Comparison of ENCODE assay signal across 20 mouse cellular contexts in genomic region chr2:136919433-136919832, GRCm38 (mm10). TPM values are rescaled to one million over a fixed set of nuclear protein-coding genes. Genes with fewer than 3 reads are reported as not detected.
DNase-seq lines count a peak whose midpoint lies in the region; ATAC-seq and TF ChIP-seq lines count a peak whose summit lies in the region.
"Had no signal": no experiment of that assay in that cellular context is flagged by ENCODE, and none has a peak within 500 bp of the region (broad histone marks: within the 10 kb centered on the region; RNA-seq: fewer than 3 reads in every experiment).

No protein-coding gene starts in this region.

- H3K9ac ChIP-seq in intestine, embryonic 15.5 days, result no peak overlapping the region
- H3K9ac ChIP-seq in intestine, postnatal 0 days (ENCODE audit: low read depth, low read length), result no peak overlapping the region
- H3K9ac ChIP-seq in stomach, embryonic 16.5 days (ENCODE audit: low read length), result no peak overlapping the region
- H3K9ac ChIP-seq: forebrain, embryonic 15.5 days; limb, embryonic 13.5 days; neural tube, embryonic 15.5 days had no signal

- H3K4me1 ChIP-seq in intestine, embryonic 15.5 days (replicated peaks), result peaks cover 11% of the 10 kb centered on the region
- H3K4me1 ChIP-seq in intestine, postnatal 0 days (replicated peaks; ENCODE audit: control insufficient read depth, insufficient read depth, low read length), result peaks cover 3% of the 10 kb centered on the region
- peaks cover 9% of the 10 kb centered on the region for H3K4me1 ChIP-seq in stomach, embryonic 16.5 days (ENCODE audit: control insufficient read depth, insufficient read depth, low read length)
- H3K4me1 ChIP-seq: forebrain, embryonic 15.5 days had no signal

- H3K36me3 ChIP-seq in intestine, embryonic 15.5 days, result no peaks in the 10 kb centered on the region
- H3K36me3 ChIP-seq in intestine, postnatal 0 days (ENCODE audit: control insufficient read depth, insufficient read depth), result no peaks in the 10 kb centered on the region
- H3K36me3 ChIP-seq in stomach, embryonic 16.5 days (ENCODE audit: control insufficient read depth, insufficient read depth, low read length), result no peaks in the 10 kb centered on the region
- H3K36me3 ChIP-seq: forebrain, embryonic 15.5 days; limb, embryonic 13.5 days; neural tube, embryonic 15.5 days had no signal

- H3K4me2 ChIP-seq in intestine, embryonic 15.5 days (replicated peaks), result no peak overlapping the region
- H3K4me2 ChIP-seq in intestine, postnatal 0 days (replicated peaks; ENCODE audit: low read depth), result no peak overlapping the region
- H3K4me2 ChIP-seq in stomach, embryonic 16.5 days (ENCODE audit: low read depth, low read length), result no peak overlapping the region
- H3K4me2 ChIP-seq: forebrain, embryonic 15.5 days; heart, embryonic 11.5 days; limb, embryonic 13.5 days; midbrain, embryonic 11.5 days; neural tube, embryonic 15.5 days had no signal

- ATAC-seq in intestine, embryonic 15.5 days, result 0 out of 2 replicates have a peak, but pooled peaks have one; percentile 11
- no peak for ATAC-seq in intestine, postnatal 0 days
- ATAC-seq in stomach, embryonic 16.5 days (ENCODE audit: insufficient read depth, low FRiP score), result peak; percentile 60; the same call in 1 of the 2 replicates
- no peak for ATAC-seq in erythroblast, adult 5-6 weeks (replicated peaks; ENCODE audit: low FRiP score, poor library complexity, severe bottlenecking)
- ATAC-seq: CD4-positive, CD25-positive, alpha-beta regulatory T cell, adult 4 months; forebrain, embryonic 15.5 days had no signal

- no peak overlapping the region for H3K4me3 ChIP-seq in intestine, embryonic 15.5 days (replicated peaks)
- H3K4me3 ChIP-seq in intestine, postnatal 0 days (ENCODE audit: low read depth, low read length), result no peak overlapping the region
- no peak overlapping the region for H3K4me3 ChIP-seq in stomach, embryonic 16.5 days (replicated peaks; ENCODE audit: low read length)
- H3K4me3 ChIP-seq: forebrain, embryonic 15.5 days; limb, embryonic 13.5 days; neural tube, embryonic 15.5 days had no signal

- no peak for TF ChIP-seq CTCF in intestine, postnatal 0 days (IDR thresholded peaks at IDR 0.05; ENCODE audit: low read depth)

- DNase-seq in A20 (ENCODE audit: low read depth, low spot score) (peak; percentile 29), R1 (ENCODE audit: low read depth, low spot score) (peak; percentile 19)
- no peak for DNase-seq in lung, adult 18-20 months
- DNase-seq in lung, postnatal 10 days, result no peak
- DNase-seq: cerebellum, adult 18-20 months; gastrocnemius, postnatal 25 days; thymus, postnatal 25 days had no signal

- no peaks in the 10 kb centered on the region for H3K27me3 ChIP-seq in intestine, embryonic 15.5 days (replicated peaks)
- no peaks in the 10 kb centered on the region for H3K27me3 ChIP-seq in intestine, postnatal 0 days (replicated peaks; ENCODE audit: control insufficient read depth, insufficient read depth, low read length)
- H3K27me3 ChIP-seq in stomach, embryonic 16.5 days (ENCODE audit: control insufficient read depth, insufficient read depth, low read length), result no peaks in the 10 kb centered on the region
- H3K27me3 ChIP-seq: forebrain, embryonic 15.5 days; limb, embryonic 13.5 days; neural tube, embryonic 15.5 days had no signal

- no peak overlapping the region for H3K27ac ChIP-seq in intestine, embryonic 15.5 days
- H3K27ac ChIP-seq in intestine, postnatal 0 days (ENCODE audit: low read depth, low read length), result no peak overlapping the region
- peak overlapping the region; percentile 62 for H3K27ac ChIP-seq in stomach, embryonic 16.5 days (ENCODE audit: low read length)
- H3K27ac ChIP-seq: forebrain, embryonic 15.5 days; limb, embryonic 13.5 days; neural tube, embryonic 15.5 days had no signal

- no peaks in the 10 kb centered on the region for H3K9me3 ChIP-seq in intestine, embryonic 15.5 days
- H3K9me3 ChIP-seq in intestine, postnatal 0 days (ENCODE audit: control insufficient read depth), result no peaks in the 10 kb centered on the region
- no peaks in the 10 kb centered on the region for H3K9me3 ChIP-seq in stomach, embryonic 16.5 days (replicated peaks; ENCODE audit: control insufficient read depth, low read length)
- H3K9me3 ChIP-seq: forebrain, embryonic 15.5 days; limb, embryonic 13.5 days; neural tube, embryonic 15.5 days had no signal

- 95% methylated on average over 1 of the region's 1 CpGs for WGBS in intestine, embryonic 15.5 days
- 93% methylated on average over 1 of the region's 1 CpGs for WGBS in intestine, postnatal 0 days
- WGBS in stomach, embryonic 16.5 days, result 93% methylated on average over 1 of the region's 1 CpGs

RNA-seq across cellular contexts. Expression of gene AL731706.1, which starts 28.2 kb away (rescaled TPM):
- 42.5 and 45.6 TPM in 2 replicates for polyA plus RNA-seq in intestine, embryonic 15.5 days (2015; fragmentation: Nextera tagmentation; extraction: Ambion mirVana)
- polyA plus RNA-seq in intestine, postnatal 0 days (2015; fragmentation: Nextera tagmentation; extraction: Ambion mirVana), result 70.4 and 72.9 TPM in 2 replicates
- 24.7 and 32.6 TPM in 2 replicates for polyA plus RNA-seq in stomach, embryonic 16.5 days (2015; fragmentation: Nextera tagmentation; extraction: Ambion mirVana)
- total RNA-seq in erythroblast, adult 5-6 weeks (2015; ENCODE audit: low replicate concordance), result 3.6 TPM in 1 of 2 replicates, not detected in the other
- total RNA-seq in erythroblast, adult 5-6 weeks (2017; ENCODE audit: low replicate concordance), result 2.4 TPM in 1 of 2 replicates, not detected in the other

RNA-seq across cellular contexts. Expression of gene Mkks, which starts 28.2 kb away (rescaled TPM):
- polyA plus RNA-seq in intestine, embryonic 15.5 days (2015; fragmentation: Nextera tagmentation; extraction: Ambion mirVana), result 15.7 and 18.5 TPM in 2 replicates
- polyA plus RNA-seq in intestine, postnatal 0 days (2015; fragmentation: Nextera tagmentation; extraction: Ambion mirVana), result 25.3 and 26.2 TPM in 2 replicates
- polyA plus RNA-seq in stomach, embryonic 16.5 days (2015; fragmentation: Nextera tagmentation; extraction: Ambion mirVana), result 13.7 and 18.7 TPM in 2 replicates
- total RNA-seq in erythroblast, adult 5-6 weeks (2015; ENCODE audit: low replicate concordance), result 4.2 TPM in 2 replicates
- 1.2 and 7.0 TPM in 2 replicates for total RNA-seq in erythroblast, adult 5-6 weeks (2017; ENCODE audit: low replicate concordance)

RNA-seq across cellular contexts. Expression of gene Slx4ip, which starts 28.4 kb away (rescaled TPM):
- polyA plus RNA-seq in intestine, embryonic 15.5 days (2015; fragmentation: Nextera tagmentation; extraction: Ambion mirVana), result 5.3 and 6.7 TPM in 2 replicates
- polyA plus RNA-seq in intestine, postnatal 0 days (2015; fragmentation: Nextera tagmentation; extraction: Ambion mirVana), result 2.8 and 3.5 TPM in 2 replicates
- 5.6 and 5.7 TPM in 2 replicates for polyA plus RNA-seq in stomach, embryonic 16.5 days (2015; fragmentation: Nextera tagmentation; extraction: Ambion mirVana)
- total RNA-seq in erythroblast, adult 5-6 weeks (2015; ENCODE audit: low replicate concordance), result 7.1 and 7.5 TPM in 2 replicates
- 7.5 and 11.3 TPM in 2 replicates for total RNA-seq in erythroblast, adult 5-6 weeks (2017; ENCODE audit: low replicate concordance)

RNA-seq across cellular contexts. Expression of gene AL731706.2, which starts 34.0 kb away (rescaled TPM):
- 49.3 and 58.5 TPM in 2 replicates for polyA plus RNA-seq in intestine, embryonic 15.5 days (2015; fragmentation: Nextera tagmentation; extraction: Ambion mirVana)
- 52.5 and 61.5 TPM in 2 replicates for polyA plus RNA-seq in intestine, postnatal 0 days (2015; fragmentation: Nextera tagmentation; extraction: Ambion mirVana)
- 26.9 and 53.9 TPM in 2 replicates for polyA plus RNA-seq in stomach, embryonic 16.5 days (2015; fragmentation: Nextera tagmentation; extraction: Ambion mirVana)
- not detected in 2 replicates for total RNA-seq in erythroblast, adult 5-6 weeks (2015; ENCODE audit: low replicate concordance)
- total RNA-seq in erythroblast, adult 5-6 weeks (2017; ENCODE audit: low replicate concordance), result not detected in 2 replicates
- polyA plus RNA-seq: brain, embryonic 14.5 days; cortical plate, adult 2 months; small intestine, adult 2 months had no signal

Comparison
In these comparisons a context has a peak if more than half of its experiments do, and no peak if none do; other contexts are left out.
1. ATAC-seq: peak in intestine, embryonic 15.5 days (single experiment) and stomach, embryonic 16.5 days (single experiment); none in intestine, postnatal 0 days (single experiment) and erythroblast, adult 5-6 weeks (single experiment).
2. DNase-seq: peak in A20 (single experiment) and R1 (single experiment); none in lung, adult 18-20 months (0 of 2) and lung, postnatal 10 days (single experiment).